Mouse (Mus musculus) lung, postnatal 14 days (tissue): Measurements from ENCODE around the gene Frmpd3.
A peak's percentile ranks its signal among the peaks of the same experiment; 100 is the strongest.
"Not testable (repeated sequence)": the region's sequence is repeated elsewhere in the genome, so short reads cannot be mapped to it uniquely, and the experiment has no call there.

Experiments used
- DNase-seq: peaks from one replicate; pipeline ENCODE4 v3.0.0; 2021

The Frmpd3 gene

DNA sequence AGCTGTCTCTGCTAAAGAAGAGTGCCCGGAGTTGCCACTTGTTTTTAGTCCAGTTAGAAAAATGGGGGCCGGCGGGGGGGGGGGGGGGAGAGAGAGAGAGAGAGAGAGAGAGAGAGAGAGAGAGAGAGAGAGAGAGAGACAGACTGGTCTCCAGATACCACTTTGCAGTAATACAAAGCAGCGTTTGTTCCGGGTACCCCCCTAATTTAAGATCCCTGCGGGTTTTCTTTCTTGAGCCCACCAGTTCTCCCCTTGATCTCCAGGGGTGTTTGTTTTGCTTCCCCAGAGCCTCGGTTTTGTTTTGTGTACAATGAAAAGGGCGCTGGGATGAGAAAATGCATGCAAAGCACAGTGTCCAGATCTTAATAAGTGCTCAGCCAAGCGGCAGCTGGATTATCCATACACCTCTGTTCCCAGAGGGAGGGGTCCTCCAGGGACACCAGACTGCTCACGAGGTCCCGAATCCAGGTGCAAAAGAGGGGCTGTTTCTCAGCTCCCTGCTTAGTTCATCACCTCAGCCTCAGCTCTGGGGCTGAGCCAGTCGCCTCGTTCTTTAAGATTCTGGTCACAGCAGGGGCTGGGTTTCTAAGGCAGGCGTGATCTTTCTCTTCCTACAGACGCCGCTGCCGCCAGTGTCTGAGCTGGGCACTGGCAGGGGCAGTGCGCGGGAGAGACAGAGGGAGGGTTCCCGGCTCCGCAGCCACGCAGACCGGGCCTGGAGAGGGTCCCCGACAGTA, at the start of gene Frmpd3:
TSS of gene Frmpd3 (plus strand) at position 608 of the 737 bp plus-strand sequence.
- DNase-seq, result no peak

DNA sequence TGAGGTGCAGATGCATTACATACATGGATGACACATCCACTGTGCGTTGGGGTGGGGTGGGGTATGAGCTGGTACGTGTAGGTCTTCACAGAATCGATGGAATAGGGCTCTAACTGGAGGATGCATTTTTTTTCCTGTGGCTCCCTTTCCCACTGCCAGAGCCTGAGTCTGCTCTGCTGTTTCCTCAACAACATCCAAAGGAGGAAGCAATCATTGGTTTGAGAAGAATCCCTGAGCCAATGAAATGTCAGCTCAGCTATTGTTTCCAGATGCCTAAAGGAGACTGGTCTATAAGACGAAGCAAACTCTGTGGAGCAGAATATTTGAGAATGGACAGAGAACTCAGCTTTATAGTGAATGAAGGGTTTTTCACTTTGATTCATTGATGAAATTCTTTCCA, 38.3 kb upstream of the Frmpd3 start:
- DNase-seq, result no peak

DNA sequence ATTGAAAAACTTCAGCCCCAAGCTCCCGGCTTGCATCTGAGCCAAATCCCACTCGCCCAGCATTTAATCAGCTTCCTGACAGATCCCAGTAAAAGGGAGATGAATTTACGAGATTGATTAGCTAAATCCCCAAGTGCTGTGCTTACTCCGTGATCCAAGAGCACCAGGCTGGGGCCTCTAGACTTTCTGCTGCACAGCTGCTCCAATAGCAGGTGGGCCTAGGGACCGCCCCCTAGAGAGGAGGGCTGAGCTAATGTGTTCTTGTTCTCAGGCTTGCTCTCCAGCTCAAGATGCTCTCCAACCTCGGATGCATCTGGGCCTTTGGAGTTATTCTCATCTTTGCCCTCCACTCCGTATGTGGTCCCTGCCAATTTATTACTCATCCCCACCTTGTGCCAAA, 36.4 kb upstream of the Frmpd3 start:
- no peak for DNase-seq

- no peak for DNase-seq
Measured at GRCm38 (mm10) chrX:140317931-140318330, 24.1 kb upstream of the Frmpd3 start.

DNA sequence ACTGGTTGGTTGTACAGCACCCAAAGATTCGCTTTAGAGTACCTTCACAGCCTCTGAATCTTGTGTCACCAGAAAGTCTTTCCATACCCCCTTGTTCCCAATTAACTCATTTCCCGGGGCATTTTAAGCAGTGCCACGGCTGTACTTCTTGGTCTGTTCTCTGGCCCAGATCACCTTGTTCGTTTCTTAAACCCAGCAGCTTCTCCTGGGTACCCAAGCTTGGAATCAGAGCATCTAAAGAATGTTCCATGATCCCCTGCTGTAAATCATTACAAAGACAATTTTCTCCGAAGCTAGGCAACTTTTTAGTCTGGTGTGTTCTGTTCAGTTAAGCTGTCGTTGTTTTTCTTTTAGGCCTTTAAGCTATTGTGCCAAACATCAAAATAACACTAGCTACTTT, 22.9 kb upstream of the Frmpd3 start:
- DNase-seq, result no peak

DNA sequence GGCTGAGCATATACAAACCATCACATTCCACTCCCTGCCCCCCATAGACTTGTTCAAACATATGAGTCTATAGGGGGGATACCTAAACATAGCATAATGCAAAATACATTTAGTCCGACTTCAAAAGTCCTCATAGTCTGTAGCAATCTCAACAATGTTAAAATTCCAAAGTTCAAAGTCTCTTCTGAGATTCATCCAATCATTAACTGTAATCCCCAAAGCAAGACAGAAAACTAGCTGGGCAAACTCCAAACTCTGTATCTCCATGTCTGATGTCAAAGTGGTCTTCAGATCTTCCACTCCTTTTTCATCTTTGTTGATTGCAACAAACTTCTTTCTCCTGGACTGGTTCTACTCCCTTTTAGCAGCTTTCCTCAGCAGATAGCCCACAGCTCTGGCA, 21.4 kb upstream of the Frmpd3 start:
- not testable (repeated sequence) for DNase-seq

DNA sequence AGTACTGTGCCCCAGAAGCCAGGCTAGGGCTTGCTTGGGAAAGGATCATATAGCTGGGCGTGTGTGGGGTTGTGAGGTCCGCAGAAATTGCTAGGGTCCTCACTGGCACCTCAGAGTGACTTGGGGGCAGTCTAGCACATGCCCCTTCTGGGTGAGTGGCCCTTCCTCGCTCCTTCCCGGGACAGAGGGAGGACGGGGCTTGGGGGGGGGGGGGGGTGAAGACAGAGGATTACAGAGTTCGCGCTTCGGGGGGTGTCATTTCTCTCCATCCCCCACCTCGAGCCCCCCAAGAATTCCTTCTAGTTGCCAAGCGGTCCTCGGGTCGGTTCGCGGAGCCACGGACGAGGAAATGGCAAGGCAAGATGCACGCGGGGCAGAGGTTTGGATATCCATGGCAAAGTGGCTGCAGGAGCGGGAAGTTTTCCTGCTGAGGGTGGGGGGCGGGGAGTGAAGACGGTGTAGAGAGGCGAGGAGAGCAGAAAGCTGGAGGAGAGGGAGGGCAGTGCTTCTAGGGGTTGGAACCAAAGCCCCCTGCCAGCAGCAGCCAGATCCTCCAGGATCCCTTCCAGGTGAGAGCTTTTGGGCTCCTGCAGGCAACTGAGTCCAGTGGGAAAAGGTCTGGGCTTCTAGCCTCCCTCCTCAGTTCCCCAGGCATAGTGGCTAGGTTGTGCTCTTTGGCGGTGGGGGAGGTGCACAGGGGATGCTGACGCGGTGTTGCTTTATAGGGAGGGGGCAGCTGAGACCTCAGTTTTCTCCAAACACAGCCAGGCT, 515 bp downstream of the Frmpd3 start:
- DNase-seq, result no peak

DNA sequence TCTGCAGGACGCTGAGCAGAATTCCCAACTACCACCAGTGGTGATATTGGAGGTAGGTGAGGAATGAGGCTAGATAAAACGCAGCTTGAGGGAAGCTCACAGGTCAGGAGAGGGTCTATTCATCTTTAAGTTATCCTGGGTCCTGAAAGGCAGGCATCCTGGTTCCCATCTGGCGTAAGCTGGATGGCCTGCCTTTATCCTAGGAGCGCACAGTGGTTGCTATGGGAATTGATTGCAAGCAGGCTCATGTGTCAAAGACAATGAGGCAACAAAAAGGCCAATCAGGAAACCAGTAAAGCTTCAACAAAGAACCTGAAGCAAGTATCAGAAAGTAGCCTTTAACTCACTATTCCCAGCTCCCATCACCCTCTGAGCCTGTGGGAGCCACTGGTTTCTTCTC, 33.6 kb downstream of the Frmpd3 start:
- DNase-seq, result no peak

DNA sequence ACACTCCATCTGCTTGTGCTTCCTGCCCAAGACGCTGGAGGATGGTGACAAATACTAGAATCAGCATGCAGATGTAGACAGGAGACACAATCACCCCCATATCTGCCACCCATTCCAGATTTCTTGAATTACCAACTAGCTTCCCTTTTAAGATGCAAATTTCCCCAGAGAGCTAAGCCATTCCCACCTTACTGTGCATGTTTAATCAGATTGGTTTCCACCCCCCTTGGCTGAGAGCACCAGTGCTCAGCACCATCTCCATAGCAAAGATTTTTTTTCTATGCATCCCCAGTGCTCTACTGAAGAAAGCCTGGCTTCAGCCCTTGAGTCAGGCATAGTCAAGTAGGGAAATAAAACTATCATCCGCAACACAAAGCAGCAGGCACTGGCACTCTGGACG, 57.9 kb downstream of the Frmpd3 start:
- DNase-seq, result no peak

DNA sequence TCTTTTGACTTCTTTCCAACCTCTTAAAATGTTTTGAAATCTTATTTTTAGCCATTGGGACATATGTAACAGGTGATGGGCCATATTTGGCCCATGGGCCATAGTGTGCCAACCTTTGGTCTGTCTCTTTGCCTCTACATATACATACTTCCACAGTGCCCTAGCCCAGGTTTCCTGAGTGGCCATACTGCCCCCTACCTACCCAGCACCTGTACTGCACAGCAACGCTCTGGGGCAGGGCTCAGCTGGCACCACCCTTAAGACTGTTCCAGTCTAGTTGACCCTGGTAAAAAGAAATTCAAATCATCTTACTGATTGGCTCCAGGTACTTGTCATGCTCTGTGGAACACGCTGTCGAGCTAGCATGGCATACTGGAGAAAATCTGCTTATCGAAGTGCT, 60.8 kb downstream of the Frmpd3 start:
- no peak for DNase-seq

GRCm38 (mm10) chrX:140406079-140406478, 64.0 kb downstream of the Frmpd3 start:
- DNase-seq, result no peak

- no peak for DNase-seq
Measured at GRCm38 (mm10) chrX:140406501-140406900, 64.4 kb downstream of the Frmpd3 start.

DNA sequence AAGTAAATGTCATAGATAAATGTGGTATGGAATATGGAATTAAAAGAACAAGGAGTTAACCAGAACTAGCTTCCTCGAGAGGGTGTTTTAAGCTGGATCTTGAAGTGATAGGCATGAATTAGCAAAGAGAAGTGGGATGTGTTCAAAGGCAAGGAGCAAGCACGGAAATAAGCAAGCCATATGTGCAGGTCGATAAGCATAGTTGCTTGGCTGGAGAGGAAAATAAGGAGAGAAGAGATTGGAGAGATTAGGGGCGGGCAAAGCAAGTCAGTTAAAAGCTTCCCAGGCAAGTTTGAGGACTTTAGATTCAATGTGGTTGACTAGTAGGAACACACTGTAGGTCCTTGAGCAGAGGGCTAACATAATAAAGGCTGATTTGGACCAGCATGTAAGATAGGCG, 65.5 kb downstream of the Frmpd3 start:
- no peak for DNase-seq

GRCm38 (mm10) chrX:140418467-140418866, 76.4 kb downstream of the Frmpd3 start:
- no peak for DNase-seq

DNA sequence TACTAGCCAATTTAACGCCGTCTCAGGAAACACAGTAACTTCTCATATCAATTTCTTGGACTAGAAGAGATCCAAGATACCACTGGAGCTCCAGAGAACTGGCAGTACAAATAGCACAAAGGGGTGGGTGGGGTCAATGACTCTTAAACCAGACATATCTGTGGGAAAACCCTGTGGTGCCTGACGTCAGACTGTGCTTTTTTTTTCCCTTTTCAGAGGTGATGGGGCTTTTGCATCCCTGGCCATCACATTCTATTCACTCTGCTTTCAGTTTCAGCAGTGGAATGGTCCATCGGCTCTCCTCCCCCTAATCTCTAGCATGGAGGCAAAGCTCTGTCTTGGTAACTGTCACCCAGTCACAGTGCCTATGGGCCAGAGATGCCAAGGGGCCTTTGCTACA, 85.1 kb downstream of the Frmpd3 start:
- no peak for DNase-seq

GRCm38 (mm10) chrX:140428252-140428651, 86.2 kb downstream of the Frmpd3 start:
- peak; percentile 28 for DNase-seq

GRCm38 (mm10) chrX:140429985-140430384, 87.9 kb downstream of the Frmpd3 start:
- no peak for DNase-seq

DNA sequence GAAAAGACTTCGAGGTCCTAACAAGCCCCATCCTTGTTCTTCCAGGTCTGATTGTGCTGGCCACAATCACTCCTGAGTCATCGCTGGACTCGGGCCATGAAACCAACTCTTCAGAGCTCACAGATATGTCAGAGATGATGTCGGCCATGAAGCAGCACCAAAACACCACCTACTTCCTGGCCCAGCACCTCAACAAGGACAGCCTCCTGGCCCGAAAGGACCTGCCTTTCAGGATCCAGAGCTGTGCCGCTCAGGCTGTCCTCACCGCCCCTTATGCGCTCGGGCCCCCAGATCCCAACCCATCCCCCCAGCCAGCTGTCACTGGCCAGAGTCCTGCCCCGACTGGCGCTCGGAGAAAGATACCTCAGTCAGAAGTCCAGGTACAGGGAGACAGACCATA, 88.4 kb downstream of the Frmpd3 start:
- DNase-seq, result no peak

DNA sequence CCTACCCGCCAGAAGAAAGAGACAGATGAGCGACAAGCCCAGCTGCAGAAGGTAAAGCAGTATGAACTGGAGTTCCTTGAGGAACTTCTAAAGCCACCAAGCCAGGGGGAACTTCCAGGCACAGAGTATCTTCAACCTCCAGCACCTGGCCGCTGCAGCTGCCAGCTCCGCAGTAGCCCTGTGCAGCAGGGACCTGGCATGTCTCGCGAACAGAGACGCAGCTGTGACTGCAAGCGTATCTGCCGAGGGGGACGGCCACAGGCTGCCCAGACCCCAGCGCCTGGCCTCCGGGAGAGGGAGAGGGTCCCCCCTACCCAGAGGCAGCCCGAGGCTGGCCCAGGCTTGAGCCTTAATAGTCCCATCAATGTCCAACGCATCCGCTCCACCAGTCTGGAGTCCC, 89.9 kb downstream of the Frmpd3 start:
- no peak for DNase-seq

DNA sequence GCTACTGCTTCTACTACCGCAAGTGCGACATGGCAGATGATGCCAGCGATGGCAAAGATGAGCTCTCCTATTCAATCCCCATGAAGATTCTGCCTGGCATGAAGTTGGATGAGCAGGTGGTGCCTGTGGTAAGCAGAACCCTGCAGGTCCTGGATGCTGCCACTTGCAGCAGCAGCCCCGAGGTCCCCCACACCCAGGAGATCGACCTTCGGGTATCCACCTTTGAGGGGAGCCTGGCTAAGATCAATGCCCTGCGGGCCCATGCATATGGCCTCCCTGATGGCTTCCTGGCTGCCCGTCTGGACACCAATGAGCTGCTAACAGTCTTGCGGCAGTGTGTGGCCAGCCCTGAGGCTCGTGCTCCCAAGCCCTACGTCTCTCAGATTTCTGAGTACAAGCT, 90.7 kb downstream of the Frmpd3 start:
- DNase-seq, result no peak

DNA sequence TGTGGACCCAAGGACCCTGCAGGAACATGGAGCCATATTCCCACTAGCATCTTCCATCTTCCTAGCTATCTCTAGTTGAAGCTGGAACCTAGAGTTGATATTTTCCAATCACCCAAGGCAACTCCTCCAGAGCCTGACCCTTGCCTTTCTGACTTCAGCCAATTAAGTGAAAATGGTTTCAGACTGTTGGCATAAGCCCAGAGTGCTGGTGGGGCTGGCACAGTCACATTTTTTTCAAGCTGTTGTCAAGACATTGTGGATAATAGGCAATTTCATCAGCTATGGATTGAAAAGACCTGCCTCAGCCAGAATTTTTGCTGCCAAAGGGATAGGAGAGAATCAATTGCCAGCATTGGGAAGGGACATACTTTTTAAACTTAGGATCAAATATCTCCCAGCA, 95.8 kb downstream of the Frmpd3 start:
- DNase-seq, result no peak

GRCm38 (mm10) chrX:140445551-140445950, 103.5 kb downstream of the Frmpd3 start:
- no peak for DNase-seq

GRCm38 (mm10) chrX:140450071-140450470, 108.0 kb downstream of the Frmpd3 start:
- no peak for DNase-seq

- peak; percentile 88 for DNase-seq
Measured at GRCm38 (mm10) chrX:140456279-140456731, 114.2 kb downstream of the Frmpd3 start, which contains the start of gene Prps1. Gene Prps1 (plus strand): TSS chrX:140456613.
